Mouse (Mus musculus) liver, adult 2 months (tissue): ENCODE data around the gene Tsfm.

Source experiments
- CTCF ChIP-seq: fragments of 200-500 bp; IDR thresholded peaks from 2 replicates; pipeline ENCODE4 v1.5.1; 2011; ENCODE audit warnings: low read depth, low read length, control low read depth
- POLR2A ChIP-seq: fragments of 200-500 bp; IDR thresholded peaks from 2 replicates; pipeline ENCODE4 v1.6.1; 2011; ENCODE audit warnings: low read length, control low read depth; ENCODE audit not compliant: insufficient read depth; ENCODE audit errors: extremely low read depth

DNA sequence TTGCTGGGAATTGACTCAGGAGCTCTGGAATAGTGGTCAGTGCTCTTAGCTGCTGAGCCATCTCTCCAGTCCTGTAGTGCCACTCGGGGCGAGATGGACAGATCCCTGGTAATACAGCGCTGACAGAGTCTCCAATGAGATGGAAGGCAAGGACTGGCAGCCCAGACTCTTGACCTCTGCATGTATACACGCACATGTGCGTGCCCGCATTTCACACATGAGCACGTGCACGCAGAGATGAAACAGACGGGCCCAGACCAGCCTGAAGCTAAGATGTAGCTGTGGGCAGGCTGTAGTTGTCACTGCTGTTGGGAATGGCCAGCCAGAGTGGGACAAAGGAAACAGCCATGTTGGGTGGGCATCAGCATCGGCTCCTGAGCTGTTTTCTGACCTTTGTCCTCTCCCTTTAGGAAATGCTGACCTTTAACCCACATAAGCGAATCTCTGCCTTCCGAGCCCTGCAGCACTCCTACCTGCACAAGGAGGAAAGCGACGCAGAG, 35.9 kb upstream of the Tsfm start:
- TF ChIP-seq POLR2A (no peak), CTCF (peak; percentile 13; the same call in 1 of the 2 replicates)
